Mouse (Mus musculus) frontal cortex, postnatal 14 days (tissue): ENCODE results near the gene Mcrs1.

Experiments
- DNase-seq, 2 experiments: peaks; one replicate each; pipeline ENCODE4 v3.0.0; 2022; ENCODE audit warnings: low spot score in 2 of 2

Mcrs1 gene

GRCm38 (mm10) chr15:99213183-99213582 is 38.6 kb downstream of the Mcrs1 start:
- no peak for DNase-seq

- DNase-seq = no peak
Measured at GRCm38 (mm10) chr15:99205959-99206358, 45.8 kb downstream of the Mcrs1 start.

GRCm38 (mm10) chr15:99198761-99199160 is 53.0 kb downstream of the Mcrs1 start:
- DNase-seq = no peak

DNA sequence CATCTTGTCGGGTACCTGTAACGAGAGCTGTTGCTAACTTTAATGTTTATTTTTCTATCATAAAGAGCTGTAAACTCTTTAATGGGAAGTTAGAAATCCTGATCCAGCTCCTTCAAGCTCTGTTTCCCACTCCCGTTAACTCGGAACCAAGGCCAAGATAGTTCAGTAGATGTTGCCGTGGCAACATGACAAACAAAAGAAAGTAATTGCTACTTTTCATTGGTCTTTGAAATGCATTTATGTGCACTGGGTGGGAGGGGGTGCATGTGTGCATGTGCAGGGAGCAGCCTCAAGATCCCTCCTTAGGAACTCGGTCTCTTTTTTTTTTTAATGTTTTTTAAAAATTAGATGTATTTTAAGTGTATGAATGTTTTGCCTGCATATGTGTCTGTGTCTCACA is 56.7 kb downstream of the Mcrs1 start:
- DNase-seq = no peak

GRCm38 (mm10) chr15:99194358-99194757 is 57.4 kb downstream of the Mcrs1 start:
- no peak for DNase-seq
